Mouse (Mus musculus) left cerebral cortex, postnatal 4 days (tissue): Measurements from ENCODE around the gene Letmd1. TPM values are rescaled to one million over a fixed set of nuclear protein-coding genes. Genes with fewer than 3 reads are reported as not detected.
"Not testable (repeated sequence)": the region's sequence is repeated elsewhere in the genome, so short reads cannot be mapped to it uniquely, and the experiment has no call there.

Experiments used
- DNase-seq: peaks from one replicate; pipeline ENCODE4 v3.0.0-alpha.2; 2022
- intact Hi-C: fragments of 180-260 bp; cut with DNase I; formaldehyde crosslinking; loops from one replicate; pipeline ENCODE4 v1.15.1; 2025
- total RNA-seq, 2 experiments: library from RNA; stranded (reverse); gene quantifications; 2 replicates each; pipeline ENCODE4 v1.2.3; 2021

Letmd1 gene
- total RNA-seq: 10 to 100 TPM; 65.8 to 70.5 TPM

DNA sequence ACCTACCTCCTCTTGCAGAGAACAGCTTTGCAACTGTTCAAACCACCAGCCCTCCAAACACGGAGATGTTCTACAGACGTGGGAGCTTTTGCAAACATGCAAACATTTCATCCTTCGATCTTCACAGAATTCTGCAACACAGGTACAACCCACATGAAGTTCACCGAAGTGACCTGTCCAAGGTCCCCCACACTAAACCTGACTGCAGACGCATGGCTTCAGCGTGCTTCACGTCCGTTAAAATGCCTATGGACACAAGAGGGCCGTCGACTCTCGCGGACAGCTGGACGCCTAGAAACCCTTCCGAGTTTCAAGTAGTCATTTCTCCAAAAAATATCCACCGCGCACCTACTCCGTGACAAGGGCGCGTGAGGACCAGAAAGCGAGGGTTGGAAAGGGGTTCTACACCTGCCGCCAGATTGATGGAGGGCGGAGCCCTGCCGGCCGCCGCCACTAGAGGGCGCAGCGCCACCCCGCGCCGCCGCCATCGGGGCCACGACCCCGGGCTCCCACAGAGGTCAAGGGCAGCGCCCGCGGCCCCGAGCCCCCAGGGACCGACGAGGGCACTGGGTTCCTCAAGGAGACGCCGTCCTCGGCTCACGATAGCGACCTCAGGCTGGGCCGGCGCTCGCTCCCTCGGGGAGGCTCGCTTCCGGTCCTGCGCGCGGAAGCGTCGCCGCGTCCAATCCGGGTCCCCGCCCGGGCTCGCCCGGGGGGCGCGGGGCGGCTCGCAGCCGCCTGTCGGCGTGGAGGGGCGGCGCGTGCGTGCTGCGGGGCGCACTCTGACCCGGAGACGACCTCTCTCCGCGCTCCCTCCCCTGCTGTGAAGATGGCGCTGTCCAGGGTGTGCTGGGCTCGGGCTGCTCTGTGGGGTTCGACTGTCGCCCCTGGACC, at the start of gene Letmd1:
TSS of gene Letmd1 (plus strand) at position 729 of the 894 bp plus-strand sequence.
- DNase-seq: peak; percentile 92
- intact Hi-C loops: loop anchor here (10.0 kb wide), 1 partner anchor 444 kb away; no protein-coding TSS in a partner anchor

DNA sequence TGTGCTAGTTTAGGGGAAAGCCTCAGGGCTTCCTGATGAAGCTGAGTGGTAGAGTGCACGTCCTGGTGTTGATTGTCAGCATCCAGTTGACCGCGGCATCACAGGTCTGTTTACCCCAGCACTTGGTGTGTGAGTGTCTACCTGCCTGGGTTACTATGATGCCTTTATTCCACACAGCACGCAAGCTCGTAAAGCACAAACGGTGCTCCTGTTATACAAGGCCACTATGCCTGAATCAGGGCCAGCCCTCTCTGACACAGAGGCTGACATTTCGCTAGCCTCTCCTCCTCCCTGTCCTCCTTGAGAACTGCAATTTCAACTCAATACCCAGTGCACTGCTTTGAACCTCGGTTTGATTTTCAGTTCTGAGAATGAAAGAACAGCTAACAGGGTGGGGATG, 49.5 kb upstream of the Letmd1 start:
- DNase-seq: no peak
- intact Hi-C loops: no loop called here

GRCm38 (mm10) chr15:100419901-100420745, 48.7 kb upstream of the Letmd1 start:
- intact Hi-C loops: no loop called here
- no peak for DNase-seq

DNA sequence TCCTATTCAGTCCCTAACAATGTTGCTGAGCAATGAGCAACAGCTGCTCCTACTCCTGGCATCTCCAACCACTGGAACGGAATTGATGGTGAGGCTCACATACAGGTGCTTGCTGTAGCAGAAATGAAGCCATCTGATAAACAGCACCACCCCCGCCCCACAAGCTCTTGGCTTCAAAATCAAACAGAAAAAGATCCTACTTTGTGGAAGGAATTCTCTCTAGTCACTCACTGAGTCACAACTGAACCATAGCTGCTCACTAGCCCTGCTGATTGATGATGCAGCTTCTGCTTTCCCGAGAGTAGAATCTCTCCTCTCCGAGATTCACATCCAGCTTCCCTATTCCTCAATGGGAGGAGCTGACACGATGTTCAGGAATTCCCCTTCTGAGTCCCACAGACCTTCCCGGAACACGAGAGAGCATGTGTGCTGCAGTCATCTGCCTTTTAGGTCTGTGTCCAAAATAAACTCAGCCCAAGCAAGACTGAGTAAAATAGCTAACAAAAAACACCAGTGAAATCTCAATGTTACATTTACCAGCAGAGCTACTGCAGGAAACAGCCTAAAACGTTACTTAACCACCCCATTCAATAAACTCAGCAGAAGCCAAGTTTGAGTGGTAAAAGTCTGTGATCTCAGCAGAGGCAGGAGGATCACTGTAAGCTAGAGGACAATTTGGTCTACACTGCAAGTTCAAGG, 47.6 kb upstream of the Letmd1 start:
- DNase-seq: no peak
- intact Hi-C loops: no loop called here

DNA sequence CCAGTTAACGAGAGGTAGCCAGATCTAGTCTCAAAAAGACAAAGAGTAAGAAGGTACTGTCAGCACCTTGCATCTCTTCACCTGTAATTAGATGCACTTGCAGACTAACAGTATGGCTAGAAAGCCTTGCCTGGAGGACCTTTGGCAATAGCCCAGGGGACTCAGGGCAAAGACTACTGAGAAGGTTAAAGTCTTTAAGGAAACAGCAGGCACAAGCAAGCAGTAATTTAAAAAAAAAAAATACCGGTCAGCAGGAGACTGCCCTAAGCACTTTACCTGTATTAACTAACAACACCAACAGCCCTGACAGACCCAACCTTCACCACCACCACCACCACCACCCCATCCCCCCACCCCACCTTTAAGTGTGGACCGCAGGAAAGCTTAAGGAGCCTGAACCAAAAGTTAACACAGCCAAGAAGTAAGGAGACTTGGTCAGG, 47.0 kb upstream of the Letmd1 start, which contains the start of gene Gm5475:
TSS of gene Gm5475 (plus strand) at position 390 of the 440 bp plus-strand sequence.
- intact Hi-C loops, DNase-seq: not testable (repeated sequence)

DNA sequence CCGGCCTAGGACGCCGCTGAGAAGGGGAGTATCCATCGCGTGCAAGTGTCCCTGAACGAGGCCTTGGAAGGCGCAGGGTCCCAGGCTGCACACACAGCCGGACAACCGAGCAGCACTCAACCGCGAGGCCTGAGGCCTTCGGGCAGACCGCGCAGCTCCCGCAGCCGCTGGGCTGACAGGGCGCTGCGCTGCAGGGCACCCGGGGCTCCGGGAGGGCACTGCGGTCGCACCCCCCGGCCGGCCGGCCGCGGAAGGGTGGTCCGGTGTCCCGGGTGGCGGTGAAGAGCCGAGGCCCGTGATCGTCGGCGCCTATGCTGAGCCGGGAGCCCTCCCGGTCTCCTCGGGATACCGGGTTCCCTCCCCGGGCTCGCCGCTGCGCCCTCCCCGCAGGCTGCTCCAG, 46.3 kb upstream of the Letmd1 start:
- intact Hi-C loops: no loop called here
- DNase-seq: peak; percentile 26

DNA sequence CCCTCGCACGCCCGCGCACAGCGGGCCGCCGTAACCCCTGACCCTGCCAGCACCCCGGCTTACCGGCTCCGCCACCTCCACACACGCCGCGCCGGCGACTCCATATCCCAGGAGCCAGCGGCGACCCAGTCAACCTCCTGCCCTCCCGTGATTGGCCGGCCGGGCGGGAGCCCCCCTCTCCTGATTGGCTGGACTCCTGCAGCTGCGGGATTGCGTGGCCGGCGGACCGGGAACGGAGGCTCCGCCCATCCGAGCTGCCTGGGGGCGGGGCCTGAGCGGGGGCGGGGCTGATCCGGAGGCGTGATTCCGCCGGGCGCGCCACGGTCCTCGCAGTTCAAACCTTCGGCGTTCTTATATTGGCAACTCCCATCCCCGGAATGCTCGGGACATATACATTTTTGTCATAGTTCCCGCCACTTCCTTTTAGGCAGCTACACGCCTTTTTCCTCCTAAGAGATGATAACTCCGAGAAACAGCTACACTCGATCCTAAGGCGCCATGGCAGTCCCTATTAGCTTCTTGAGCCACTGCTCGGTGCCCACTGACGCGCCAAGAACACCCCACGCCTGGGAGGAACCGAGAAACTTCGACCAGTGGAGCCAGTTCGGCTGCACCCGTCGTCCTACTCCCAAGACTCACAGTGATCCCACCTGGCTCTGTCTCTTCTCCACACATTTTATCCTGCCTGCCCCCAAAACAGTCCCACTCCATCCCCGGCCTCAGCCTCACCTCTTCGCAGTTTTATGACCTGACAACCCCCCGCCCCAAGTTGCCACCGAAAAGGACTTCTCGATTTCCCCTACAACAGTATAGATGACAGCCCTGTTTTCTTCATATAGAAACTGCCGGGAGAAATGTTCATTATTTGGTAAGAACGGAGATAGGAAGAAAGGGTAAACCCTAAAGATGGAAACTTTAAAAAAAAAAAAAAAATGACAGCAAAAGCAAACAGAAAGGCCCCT, 45.6 kb upstream of the Letmd1 start:
- peak; percentile 98 for DNase-seq
- intact Hi-C loops: no loop called here

DNA sequence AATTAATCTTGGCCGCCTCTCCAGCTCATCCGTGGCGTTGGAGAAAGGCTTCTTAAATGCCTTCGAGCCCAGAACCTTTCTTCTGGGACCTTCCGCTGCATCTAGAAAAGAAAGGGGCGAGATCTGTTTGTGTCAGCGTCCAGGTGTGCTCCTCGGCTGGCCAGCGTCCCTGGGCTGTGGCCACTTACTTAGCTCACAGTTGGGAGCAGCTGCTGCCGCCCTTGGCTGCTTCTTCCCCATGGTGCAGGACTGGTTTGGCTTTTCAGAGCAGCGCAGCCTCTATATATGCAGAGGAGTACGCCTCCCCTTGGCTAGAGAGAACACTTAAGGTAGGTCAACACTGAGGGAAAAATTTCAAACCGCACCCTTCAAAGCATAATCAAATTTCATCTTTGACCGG, 44.9 kb upstream of the Letmd1 start:
- DNase-seq: no peak
- intact Hi-C loops: no loop called here

GRCm38 (mm10) chr15:100424396-100425122, 44.3 kb upstream of the Letmd1 start, which contains the start of gene Slc11a2:
Gene Slc11a2 (minus strand): TSS chr15:100425072.
- intact Hi-C loops: no loop called here
- no peak for DNase-seq

DNA sequence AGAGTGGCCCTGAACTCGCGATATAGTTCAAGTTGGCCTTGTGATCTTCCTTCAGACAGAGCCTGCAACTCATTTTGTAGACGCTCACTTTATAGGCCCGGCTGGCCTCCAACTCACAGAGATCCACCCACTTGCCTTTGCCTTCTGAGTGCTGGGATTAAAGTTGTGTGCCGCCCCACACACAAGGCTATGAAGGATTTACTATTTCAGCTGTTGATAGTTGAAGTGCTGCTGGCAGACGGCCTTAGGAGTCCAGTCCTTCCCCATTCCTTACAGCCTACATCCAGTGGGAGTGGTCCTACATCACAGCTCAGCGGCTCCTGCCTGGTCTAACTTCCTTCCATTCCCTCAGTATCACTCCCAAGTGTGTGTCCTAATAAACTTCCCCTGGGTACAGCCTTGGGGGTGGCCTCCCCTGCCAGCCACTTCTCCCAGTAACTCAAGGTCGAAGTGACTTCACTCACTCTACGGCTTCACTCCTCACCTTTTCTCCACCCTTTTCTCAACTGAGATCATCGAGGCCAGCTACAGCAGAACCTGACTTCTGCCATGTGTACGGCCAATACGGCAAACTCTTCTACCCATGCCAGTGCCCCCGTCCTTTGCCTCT, 40.4 kb upstream of the Letmd1 start:
- DNase-seq: no peak
- intact Hi-C loops: no loop called here

DNA sequence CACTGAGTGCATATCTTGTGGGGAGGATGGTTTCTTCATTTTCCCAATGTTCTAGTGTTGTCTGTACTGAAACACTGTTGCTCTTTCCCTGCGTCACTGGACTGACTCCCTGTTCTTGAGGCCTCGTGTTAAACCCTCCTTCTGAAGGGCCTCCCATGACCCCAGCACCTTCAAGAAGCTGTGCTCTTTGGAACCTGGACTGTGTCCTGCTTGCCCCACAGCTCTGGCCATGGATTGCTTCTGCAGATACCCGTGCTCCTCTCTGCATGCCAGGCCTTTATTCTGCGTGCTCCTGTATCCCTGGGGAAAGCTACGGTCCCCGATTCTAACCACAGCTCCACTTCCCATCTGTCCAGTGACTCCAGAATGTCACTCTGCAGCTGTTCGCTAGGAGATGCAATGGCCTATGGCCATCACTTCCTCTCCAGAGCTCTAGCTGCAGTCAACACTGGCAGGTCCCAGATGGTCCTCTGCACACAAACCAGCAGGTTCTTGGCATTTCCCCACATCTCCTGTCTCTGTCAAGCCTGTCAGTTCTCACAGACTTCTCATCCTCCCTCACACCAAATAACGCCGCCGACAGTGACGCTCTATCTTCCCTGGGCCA, 38.8 kb upstream of the Letmd1 start:
- DNase-seq: peak; percentile 87

DNA sequence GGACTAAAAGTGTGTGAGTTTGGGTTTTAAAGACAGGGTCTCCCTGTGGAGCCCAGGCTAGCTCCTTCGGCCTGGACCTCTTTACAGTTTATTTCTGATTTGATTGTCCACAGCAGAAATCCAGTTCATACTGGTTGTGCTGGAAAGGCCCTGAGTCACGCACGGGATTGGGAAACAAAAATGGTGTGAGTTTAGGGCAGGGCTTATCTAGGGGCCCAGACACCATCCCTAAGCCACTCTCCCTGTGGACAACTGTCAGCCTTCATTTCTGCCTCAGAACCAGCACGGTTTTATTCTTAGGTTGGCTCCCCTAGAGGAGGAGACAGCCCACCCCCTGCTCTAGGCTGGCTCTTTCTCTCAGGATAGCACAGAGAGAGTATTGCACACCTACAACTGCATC, 35.6 kb upstream of the Letmd1 start:
- intact Hi-C loops: no loop called here
- DNase-seq: no peak

More for the DNA sequence above, 38.8 kb upstream of the Letmd1 start:
- intact Hi-C loops: no loop called here

DNA sequence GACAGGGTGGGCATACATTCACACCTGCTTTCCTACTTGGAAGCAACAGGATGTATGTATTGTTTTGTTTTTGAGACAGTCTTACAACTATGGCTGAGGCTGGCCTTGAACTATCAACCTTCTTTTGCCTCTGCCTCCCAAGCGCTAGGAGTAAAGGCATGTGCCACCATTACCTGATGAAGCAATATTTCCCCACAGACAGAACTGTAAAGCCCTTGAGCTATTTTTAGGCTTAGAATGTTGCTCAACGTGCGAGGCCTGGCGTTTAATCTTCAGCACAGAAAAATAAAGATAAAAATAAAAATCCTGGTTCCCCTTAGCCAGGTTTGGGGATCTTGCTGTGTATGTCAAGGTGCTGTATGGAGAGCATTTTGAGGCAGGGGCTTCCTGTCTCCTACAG, 32.7 kb upstream of the Letmd1 start:
- intact Hi-C loops: no loop called here
- DNase-seq: no peak

DNA sequence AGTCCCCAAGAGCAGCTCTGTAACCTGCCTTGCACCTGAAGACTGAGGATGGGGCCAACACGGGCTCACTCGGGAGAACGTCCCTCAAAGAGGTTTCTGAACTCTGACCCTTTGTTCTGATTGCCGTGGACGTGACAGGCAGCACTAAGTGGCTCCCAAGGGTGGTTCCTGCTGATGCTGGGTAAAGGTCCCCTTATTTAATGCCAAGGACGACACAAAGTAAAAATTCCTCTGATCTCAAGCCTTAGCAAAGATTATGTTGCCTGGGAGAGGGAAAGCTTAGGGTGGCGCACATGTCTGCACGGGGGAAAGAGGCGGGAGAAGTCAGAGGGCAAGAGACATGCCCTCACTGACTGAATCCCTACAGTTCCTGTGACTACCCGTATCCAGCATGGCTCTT, 32.3 kb upstream of the Letmd1 start:
- DNase-seq: no peak
- intact Hi-C loops: no loop called here

- DNase-seq: peak; percentile 88
- intact Hi-C loops: no loop called here
Measured at GRCm38 (mm10) chr15:100443126-100443922, 25.5 kb upstream of the Letmd1 start.

- intact Hi-C loops: no loop called here
- no peak for DNase-seq
Measured at GRCm38 (mm10) chr15:100446887-100447286, 21.9 kb upstream of the Letmd1 start.

DNA sequence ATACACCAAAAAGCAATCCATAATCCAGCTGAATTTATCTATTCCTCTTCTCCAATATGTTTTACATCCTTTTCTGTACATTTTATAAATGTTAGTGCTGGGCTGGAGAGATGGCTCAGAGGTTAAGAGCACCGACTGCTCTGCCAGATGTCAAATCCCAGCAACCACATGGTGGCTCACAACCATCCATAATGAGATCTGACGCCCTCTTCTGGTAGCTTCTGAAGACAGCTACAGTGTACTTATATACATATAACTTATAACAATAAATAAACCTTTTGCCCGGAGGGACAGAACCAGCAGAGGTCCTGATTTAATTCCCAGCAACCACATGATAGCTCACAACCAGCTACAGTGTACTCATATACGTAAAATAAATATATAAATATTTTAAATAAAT, 20.3 kb upstream of the Letmd1 start:
- intact Hi-C loops: no loop called here
- no peak for DNase-seq
